Mouse (Mus musculus): ENCODE data around the gene Pimreg. TPM values are rescaled to one million over a fixed set of nuclear protein-coding genes. Genes with fewer than 3 reads are reported as not detected.

Gene Pimreg
- polyA plus RNA-seq (2015; fragmentation: Nextera tagmentation; extraction: Ambion mirVana) = 122 and 131 TPM in 2 replicates

- Histone ChIP-seq H3K9ac (peak within 1 kb of the TSS; percentile 59), H3K27ac (peak within 1 kb of the TSS; percentile 70), H3K9me3 (replicated peaks) (no peaks in the 10 kb centered on the region), H3K4me2 (peak within 1 kb of the TSS; percentile 88), H3K27me3 (peaks cover 14% of the 10 kb centered on the region), H3K36me3 (peaks cover 24% of the 10 kb centered on the region), H3K4me3 (replicated peaks) (peak within 1 kb of the TSS; percentile 68), H3K4me1 (peaks cover 40% of the 10 kb centered on the region)
- peak; percentile 91 for ATAC-seq (replicated peaks; ENCODE audit: low FRiP score)
- 1% methylated on average over 52 of the region's 52 CpGs for WGBS
Observed at GRCm38 (mm10) chr11:72041768-72042607, at the start of gene Pimreg. TSS of gene Pimreg (plus strand) at chr11:72042032.

GRCm38 (mm10) chr11:71992438-71992837 is 49.4 kb upstream of the Pimreg start:
- peaks cover 37% of the 10 kb centered on the region for H3K27me3 ChIP-seq
- H3K9ac ChIP-seq = no peak overlapping the region
- no peak overlapping the region for H3K27ac ChIP-seq
- H3K4me3 ChIP-seq (replicated peaks) = no peak overlapping the region
- H3K4me1 ChIP-seq = peaks cover 19% of the 10 kb centered on the region
- ATAC-seq (replicated peaks; ENCODE audit: low FRiP score) = no peak
- WGBS = 86% methylated on average over 12 of the region's 12 CpGs
- no peaks in the 10 kb centered on the region for H3K9me3 ChIP-seq (replicated peaks)
- no peak overlapping the region for H3K4me2 ChIP-seq
- H3K36me3 ChIP-seq = no peaks in the 10 kb centered on the region

GRCm38 (mm10) chr11:71995968-71996511 is 45.8 kb upstream of the Pimreg start:
- H3K27me3 ChIP-seq = peaks cover 37% of the 10 kb centered on the region
- peak; percentile 75 for ATAC-seq (replicated peaks; ENCODE audit: low FRiP score)
- no peaks in the 10 kb centered on the region for H3K9me3 ChIP-seq (replicated peaks)
- H3K4me1 ChIP-seq = peaks cover 13% of the 10 kb centered on the region
- no peak overlapping the region for H3K9ac ChIP-seq
- H3K4me2 ChIP-seq = peak overlapping the region; percentile 46
- H3K27ac ChIP-seq = peak overlapping the region; percentile 75
- no peaks in the 10 kb centered on the region for H3K36me3 ChIP-seq
- H3K4me3 ChIP-seq (replicated peaks) = no peak overlapping the region
- 36% methylated on average over 9 of the region's 9 CpGs for WGBS

GRCm38 (mm10) chr11:71996805-71997204 is 45.0 kb upstream of the Pimreg start:
- peaks cover 33% of the 10 kb centered on the region for H3K27me3 ChIP-seq
- no peak overlapping the region for H3K27ac ChIP-seq
- no peak for ATAC-seq (replicated peaks; ENCODE audit: low FRiP score)
- WGBS = 46% methylated on average over 11 of the region's 11 CpGs
- H3K36me3 ChIP-seq = no peaks in the 10 kb centered on the region
- no peaks in the 10 kb centered on the region for H3K9me3 ChIP-seq (replicated peaks)
- no peak overlapping the region for H3K4me3 ChIP-seq (replicated peaks)
- peak overlapping the region; percentile 46; the same call in 1 of the 2 replicates for H3K4me2 ChIP-seq
- H3K4me1 ChIP-seq = peaks cover 13% of the 10 kb centered on the region
- no peak overlapping the region for H3K9ac ChIP-seq

- ATAC-seq (replicated peaks; ENCODE audit: low FRiP score) = no peak
- no peak overlapping the region for H3K27ac ChIP-seq
- no peaks in the 10 kb centered on the region for H3K36me3 ChIP-seq
- H3K27me3 ChIP-seq = peaks cover 43% of the 10 kb centered on the region
- no peak overlapping the region for H3K9ac ChIP-seq
- no peak overlapping the region for H3K4me2 ChIP-seq
- H3K4me1 ChIP-seq = peaks cover 24% of the 10 kb centered on the region
- no peaks in the 10 kb centered on the region for H3K9me3 ChIP-seq (replicated peaks)
- no peak overlapping the region for H3K4me3 ChIP-seq (replicated peaks)
- WGBS = 83% methylated on average over 6 of the region's 6 CpGs
Observed at GRCm38 (mm10) chr11:72000194-72000593, 41.6 kb upstream of the Pimreg start.

GRCm38 (mm10) chr11:72002138-72002853 is 39.5 kb upstream of the Pimreg start:
- no peak for ATAC-seq (replicated peaks; ENCODE audit: low FRiP score)
- WGBS = 48% methylated on average over 13 of the region's 13 CpGs
- Histone ChIP-seq H3K4me1 (peaks cover 10% of the 10 kb centered on the region), H3K4me3 (replicated peaks) (no peak overlapping the region), H3K4me2 (no peak overlapping the region), H3K27ac (no peak overlapping the region), H3K9me3 (replicated peaks) (no peaks in the 10 kb centered on the region), H3K27me3 (peaks cover 33% of the 10 kb centered on the region), H3K9ac (no peak overlapping the region), H3K36me3 (no peaks in the 10 kb centered on the region)

GRCm38 (mm10) chr11:72003171-72003570 is 38.7 kb upstream of the Pimreg start:
- H3K9ac ChIP-seq = no peak overlapping the region
- H3K4me3 ChIP-seq (replicated peaks) = no peak overlapping the region
- peaks cover 26% of the 10 kb centered on the region for H3K27me3 ChIP-seq
- WGBS = 28% methylated on average over 9 of the region's 9 CpGs
- H3K9me3 ChIP-seq (replicated peaks) = no peaks in the 10 kb centered on the region
- no peaks in the 10 kb centered on the region for H3K36me3 ChIP-seq
- no peak overlapping the region for H3K4me2 ChIP-seq
- no peak overlapping the region for H3K27ac ChIP-seq
- H3K4me1 ChIP-seq = peaks cover 10% of the 10 kb centered on the region
- ATAC-seq (replicated peaks; ENCODE audit: low FRiP score) = no peak; the same call in 1 of the 2 replicates

- 90% methylated on average over 6 of the region's 6 CpGs for WGBS
- Histone ChIP-seq H3K9me3 (replicated peaks) (no peaks in the 10 kb centered on the region), H3K4me3 (replicated peaks) (no peak overlapping the region), H3K4me2 (no peak overlapping the region), H3K9ac (no peak overlapping the region), H3K27ac (no peak overlapping the region), H3K36me3 (no peaks in the 10 kb centered on the region), H3K4me1 (peaks cover 10% of the 10 kb centered on the region), H3K27me3 (peaks cover 31% of the 10 kb centered on the region)
- no peak for ATAC-seq (replicated peaks; ENCODE audit: low FRiP score)
Observed at GRCm38 (mm10) chr11:72005547-72005946, 36.3 kb upstream of the Pimreg start.

GRCm38 (mm10) chr11:72010367-72010766 is 31.5 kb upstream of the Pimreg start:
- WGBS = 46% methylated on average over 5 of the region's 5 CpGs
- Histone ChIP-seq H3K36me3 (no peaks in the 10 kb centered on the region), H3K27ac (no peak overlapping the region), H3K9me3 (replicated peaks) (no peaks in the 10 kb centered on the region), H3K27me3 (peaks cover 30% of the 10 kb centered on the region; the same call in 1 of the 2 replicates), H3K9ac (no peak overlapping the region), H3K4me2 (no peak overlapping the region), H3K4me1 (peaks cover 10% of the 10 kb centered on the region), H3K4me3 (replicated peaks) (no peak overlapping the region)
- ATAC-seq (replicated peaks; ENCODE audit: low FRiP score) = no peak

- Histone ChIP-seq H3K9ac (no peak overlapping the region), H3K4me3 (replicated peaks) (no peak overlapping the region), H3K4me2 (no peak overlapping the region), H3K9me3 (replicated peaks) (no peaks in the 10 kb centered on the region), H3K36me3 (no peaks in the 10 kb centered on the region), H3K27ac (0 out of 2 replicates have a peak overlapping the region, but pooled peaks have one; percentile 28), H3K27me3 (peaks cover 30% of the 10 kb centered on the region; the same call in 1 of the 2 replicates), H3K4me1 (peaks cover 10% of the 10 kb centered on the region)
- 51% methylated on average over 9 of the region's 9 CpGs for WGBS
- ATAC-seq (replicated peaks; ENCODE audit: low FRiP score) = no peak
Observed at GRCm38 (mm10) chr11:72010940-72011722, 30.7 kb upstream of the Pimreg start.

- Histone ChIP-seq H3K9ac (no peak overlapping the region), H3K27me3 (peaks cover 30% of the 10 kb centered on the region; the same call in 1 of the 2 replicates), H3K27ac (0 out of 2 replicates have a peak overlapping the region, but pooled peaks have one; percentile 28), H3K4me2 (no peak overlapping the region), H3K9me3 (replicated peaks) (no peaks in the 10 kb centered on the region), H3K4me3 (replicated peaks) (no peak overlapping the region), H3K36me3 (no peaks in the 10 kb centered on the region), H3K4me1 (peaks cover 10% of the 10 kb centered on the region)
- 85% methylated on average over 1 of the region's 1 CpGs for WGBS
- no peak for ATAC-seq (replicated peaks; ENCODE audit: low FRiP score)
Observed at GRCm38 (mm10) chr11:72011955-72012354, 29.9 kb upstream of the Pimreg start.

Measured in kidney, embryonic 15.5 days (tissue).